Mouse (Mus musculus) adrenal gland, adult 8-10 months (tissue): ENCODE results near the gene Pitpnm2. TPM values are rescaled to one million over a fixed set of nuclear protein-coding genes. Genes with fewer than 3 reads are reported as not detected.

Experiments
- DNase-seq: peaks from one replicate; pipeline ENCODE4 v3.0.0; 2022
- total RNA-seq, 4 experiments: library from RNA; stranded (reverse); gene quantifications; 2 replicates each; pipeline ENCODE4 v1.2.4; 2022

Gene Pitpnm2
- total RNA-seq, 4 experiments from 2014 or later = 52.7 to 67.0 (median 62.5) TPM

DNA sequence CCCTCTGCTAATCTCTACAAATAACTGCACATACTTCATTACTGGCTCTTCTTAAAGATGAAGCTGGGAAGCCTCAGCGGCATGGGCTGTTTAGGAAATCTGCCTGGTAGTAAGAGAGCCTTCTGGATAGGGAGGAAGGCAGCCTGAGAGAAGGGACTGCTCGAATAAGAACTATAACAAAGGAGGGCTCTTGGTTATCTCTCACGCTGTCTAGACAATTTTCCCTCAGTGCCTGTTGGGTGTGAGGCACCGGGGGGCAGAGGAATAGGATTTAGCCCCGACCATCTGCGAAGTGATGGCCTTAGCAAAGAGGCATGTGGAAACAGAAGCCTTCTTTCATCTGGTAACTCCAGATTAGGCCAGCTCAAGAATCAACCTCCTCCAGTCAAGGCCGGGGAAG lies 2.3 kb downstream of the Pitpnm2 start:
- DNase-seq = no peak

DNA sequence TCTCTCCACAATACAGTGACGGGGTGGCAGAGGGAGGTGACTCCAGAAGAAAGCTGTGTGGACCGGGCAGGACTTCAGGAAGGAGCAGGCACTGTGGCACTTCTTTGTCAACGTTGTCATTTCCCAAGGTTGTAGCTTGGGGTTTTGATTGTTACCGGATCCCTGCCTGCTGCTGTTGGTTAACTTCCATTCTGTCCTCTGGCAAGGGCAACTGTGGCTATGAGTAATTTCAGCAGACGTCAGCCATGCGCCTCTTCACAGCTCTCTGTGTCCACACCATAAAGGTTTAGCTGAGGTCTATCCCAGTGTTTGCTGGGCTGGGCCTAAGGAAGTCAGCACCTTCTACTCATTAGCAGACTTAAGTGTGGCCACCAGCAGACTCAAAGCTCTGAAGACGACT lies 4.7 kb downstream of the Pitpnm2 start:
- DNase-seq = no peak

DNA sequence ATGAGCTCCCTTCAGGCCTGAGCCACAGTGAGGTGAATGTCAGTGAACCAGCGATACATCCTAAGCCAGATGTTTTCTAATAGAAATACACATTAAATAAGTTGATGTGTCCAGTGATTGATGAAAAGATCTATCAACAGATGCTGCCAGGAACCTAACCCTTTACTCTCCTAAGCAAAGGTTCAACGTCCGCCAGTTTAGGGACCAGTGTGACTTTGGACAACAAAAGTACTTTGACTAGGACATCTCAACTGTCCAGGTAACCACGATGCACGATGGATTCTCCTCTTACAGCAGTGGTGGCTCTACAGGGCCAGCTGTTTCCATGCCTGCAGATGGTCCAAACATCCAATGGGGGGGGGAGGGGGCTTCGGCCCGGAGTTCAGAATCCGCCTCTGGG lies 5.1 kb downstream of the Pitpnm2 start:
- DNase-seq = no peak

DNA sequence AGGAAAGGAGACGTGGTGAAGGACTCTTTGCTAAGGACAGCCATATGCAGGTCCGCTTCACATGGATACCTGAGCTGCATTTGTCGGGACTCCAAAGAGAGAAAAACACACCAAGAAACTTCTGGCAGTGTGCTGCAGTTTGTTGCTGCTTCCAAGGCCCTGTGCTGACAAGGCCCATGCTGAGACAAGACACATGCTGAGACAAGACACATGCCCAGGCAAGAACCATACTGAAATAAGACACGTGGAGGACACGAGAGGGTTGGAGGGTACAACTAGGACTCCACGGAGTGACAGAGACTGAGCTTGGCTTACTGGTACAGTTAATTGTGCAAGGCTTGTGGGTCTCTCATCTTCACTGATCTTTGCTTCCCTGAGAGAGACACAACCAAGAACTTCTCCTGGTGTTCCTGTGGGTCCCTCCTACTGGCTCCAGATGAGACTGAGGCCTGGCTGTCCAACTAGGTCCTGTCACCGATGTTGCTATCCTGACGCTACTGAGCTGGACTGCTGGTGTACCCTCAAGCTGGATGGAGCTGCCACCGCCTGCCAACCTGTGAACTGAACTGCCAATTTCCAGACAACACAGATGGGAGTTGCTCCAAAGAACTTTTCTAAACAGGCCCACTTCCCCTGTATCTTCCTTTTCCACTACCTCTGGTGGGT lies 6.2 kb downstream of the Pitpnm2 start:
- no peak for DNase-seq

DNA sequence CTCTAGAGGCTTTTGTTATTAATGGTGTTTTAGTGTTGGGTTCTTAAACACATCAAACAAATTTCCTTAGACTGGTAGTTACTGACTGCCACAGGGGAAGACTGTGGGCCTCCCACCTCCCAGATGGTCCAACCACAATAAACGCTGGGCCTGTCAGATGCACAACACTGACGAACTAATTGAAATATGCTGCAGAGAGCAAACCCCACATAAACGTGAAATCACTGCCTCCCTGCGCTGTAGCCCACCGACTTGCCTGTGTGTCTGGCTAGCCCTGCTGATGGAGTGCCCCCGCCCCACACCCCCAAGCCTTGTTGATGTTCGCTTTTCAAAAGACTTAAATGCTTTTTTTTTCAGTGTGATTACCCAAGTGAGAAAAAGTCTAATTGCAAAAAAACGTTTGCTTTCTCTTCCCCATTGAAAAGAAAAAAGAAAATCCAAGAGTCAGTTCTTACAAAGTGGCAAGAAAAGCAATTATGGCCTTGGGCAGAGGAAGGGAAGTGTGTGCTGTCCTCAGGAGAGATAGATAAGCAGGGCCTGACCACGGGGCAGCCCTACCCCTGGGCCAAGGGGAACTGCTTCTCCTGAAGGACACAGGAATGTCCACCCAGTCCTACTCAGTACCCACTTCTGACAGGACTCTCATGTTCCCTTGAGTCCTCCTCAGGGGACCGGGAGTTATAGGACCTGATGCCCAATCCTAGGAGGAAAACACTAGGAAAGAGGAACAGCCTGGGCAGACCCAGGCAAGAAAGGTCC lies 7.7 kb downstream of the Pitpnm2 start:
- no peak for DNase-seq

DNA sequence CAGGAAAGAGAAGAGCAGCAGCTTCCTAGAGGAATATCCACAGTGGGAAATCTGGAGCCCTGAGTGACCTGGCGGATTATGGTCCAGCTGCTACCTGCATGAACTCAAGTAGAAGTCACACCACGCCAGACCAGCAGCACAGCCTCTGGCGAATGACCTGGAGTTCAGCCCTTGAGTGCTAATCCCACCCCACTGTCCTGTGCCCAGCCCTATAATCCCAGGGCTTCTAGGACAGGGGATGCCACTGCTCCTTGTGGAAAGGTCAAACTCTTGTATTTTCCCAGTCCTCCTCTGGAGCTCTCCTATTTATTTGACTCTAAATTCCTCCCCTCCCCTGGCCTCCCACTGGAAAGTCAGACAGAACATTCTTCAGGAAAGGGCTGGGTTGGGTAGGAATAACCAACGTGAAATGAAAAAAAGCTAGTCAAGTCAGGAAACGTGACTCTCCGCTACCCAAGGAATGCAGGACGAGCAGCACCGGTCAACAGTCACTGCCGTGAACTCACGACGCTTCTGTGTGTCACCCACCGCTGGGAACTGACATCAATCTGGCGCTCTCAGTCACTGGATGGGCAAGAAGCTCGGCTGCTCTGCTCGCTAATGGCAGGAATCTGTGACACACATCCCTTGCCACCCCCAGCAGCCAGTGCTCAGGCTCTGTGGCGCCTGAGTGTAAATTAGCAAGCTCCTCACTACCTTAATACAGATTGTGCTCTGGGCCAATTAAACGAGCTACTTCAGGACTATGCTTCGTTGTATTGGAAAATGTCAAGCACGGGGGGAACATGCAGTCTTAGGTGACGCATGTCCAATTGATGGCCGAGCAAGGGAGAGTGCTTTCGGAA lies 8.5 kb downstream of the Pitpnm2 start:
- no peak for DNase-seq

DNA sequence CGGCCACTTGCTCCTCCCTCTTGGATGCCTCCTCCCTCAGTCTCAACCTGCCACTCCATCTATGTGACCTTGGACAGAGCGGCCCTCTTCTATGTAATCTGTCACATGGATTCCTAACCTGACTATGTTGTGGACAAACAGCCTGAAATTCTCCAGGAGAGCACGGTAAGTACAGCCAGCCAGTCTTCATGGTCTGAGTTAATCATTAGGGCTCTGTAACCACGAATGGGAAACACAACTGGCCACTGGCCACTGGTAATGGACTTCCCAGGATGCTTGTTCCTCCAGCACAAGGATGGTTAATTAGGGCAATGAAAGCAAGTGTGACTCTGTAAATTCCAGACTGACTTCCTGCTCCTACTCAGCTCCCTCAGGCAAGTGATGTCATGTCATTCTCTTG lies 13.4 kb downstream of the Pitpnm2 start:
- DNase-seq = no peak

DNA sequence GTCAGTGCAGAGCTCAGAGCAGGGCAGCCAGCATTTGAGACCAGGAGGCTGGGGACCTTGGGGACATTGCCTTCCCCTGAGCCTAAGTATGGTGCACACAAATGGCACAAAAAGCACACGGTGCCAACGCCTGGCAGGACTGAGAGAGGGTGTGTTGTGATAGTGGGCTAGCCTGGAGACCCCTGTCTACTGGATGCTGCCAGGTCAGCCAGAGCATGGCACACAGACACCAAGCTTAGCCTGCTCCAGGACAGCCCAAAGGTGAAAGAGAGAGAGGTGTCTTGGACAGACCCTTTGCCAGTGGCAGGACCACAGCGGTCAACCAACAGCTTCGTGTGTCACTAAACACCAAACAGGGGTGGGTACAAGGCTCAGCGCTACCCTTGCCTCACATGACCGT lies 14.8 kb downstream of the Pitpnm2 start:
- no peak for DNase-seq

DNA sequence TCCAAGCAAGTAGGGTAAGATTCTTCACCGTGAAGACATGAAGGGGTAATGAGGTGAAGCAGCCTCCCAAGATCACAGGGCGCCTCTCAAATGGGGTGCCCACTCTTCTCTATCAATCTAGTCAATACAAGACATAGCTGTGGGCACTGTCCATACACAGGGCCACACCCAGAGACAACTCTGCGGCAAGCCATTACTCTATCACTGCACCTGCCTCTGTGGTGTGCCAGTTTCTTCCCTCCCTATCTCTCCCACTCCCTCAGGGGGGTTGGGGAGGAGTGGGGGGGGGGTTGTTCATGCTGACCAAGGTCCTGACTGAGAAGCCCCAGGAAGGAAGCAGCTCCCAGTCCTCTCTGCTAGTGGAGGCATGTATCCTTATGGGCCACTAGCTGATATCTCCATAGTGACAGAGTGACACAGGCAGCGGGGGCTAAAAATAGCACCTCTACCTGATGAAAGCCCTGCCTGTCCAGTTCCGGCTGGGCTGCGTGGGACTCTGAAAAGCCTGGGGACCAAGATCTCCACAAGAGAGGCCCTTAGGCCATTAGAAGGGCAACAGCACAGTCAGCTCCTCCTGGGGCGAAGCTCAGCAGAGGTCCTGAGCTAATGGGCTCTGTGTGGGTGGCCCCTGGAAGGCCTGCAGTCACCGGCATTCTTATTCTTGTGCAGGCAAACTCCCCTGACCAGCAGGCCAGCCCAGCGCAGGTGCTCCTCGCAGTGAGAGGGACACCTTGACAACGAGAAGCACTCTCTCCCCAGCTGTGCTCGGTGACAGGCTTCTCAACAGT lies 15.5 kb downstream of the Pitpnm2 start:
- DNase-seq = no peak

DNA sequence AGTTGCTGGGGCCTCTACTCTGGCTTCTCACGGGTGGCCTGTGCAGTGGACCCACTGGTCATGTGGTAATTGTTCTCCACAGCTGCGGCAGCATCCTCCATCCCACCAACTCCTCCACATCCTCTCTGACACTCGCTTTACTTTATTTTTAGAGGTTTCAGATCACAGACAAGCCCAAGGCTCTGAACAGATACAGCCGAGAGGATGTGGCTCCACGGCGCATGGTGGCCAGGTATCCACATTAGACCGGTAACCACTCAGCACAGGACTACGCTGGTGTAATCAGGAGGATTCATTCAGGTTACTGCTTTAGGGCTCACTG lies 16.5 kb downstream of the Pitpnm2 start:
- DNase-seq = no peak

DNA sequence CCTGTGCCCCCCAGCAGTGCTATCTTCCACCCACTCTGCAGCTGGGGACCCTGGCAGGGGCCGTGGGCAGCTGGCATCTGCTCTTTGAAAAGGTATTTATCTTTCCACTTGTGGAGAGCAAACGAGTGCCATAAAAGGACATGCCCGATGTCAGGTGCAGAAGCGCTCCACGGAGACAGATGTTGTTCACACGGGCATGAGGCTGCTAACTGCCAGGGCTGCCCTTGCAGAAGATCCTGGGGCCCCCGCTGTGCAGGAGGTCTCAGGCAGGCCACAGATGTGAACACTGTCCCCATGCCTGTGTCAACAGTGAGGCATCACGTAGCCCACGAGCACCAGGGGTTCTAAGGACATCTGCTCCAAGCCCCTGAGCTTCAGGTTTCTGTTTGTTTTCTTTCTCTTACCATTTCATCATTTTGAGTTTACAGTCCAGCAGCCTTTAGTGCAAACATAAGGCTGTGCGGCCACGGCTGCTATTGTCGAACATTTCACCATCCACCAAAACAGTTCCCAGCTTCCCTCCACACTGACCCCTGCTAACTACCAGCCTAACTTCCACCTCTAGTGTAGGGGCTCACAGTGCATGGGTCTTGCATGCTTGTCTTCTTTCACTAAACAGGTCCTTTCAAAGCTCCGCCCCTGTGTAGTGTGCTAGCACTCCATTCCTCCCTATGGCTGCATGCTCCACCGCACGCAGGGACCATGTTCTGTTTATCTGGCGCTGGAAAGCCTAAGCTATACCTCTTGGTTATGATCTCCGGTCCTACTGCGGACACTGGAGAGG lies 17.0 kb downstream of the Pitpnm2 start:
- no peak for DNase-seq

DNA sequence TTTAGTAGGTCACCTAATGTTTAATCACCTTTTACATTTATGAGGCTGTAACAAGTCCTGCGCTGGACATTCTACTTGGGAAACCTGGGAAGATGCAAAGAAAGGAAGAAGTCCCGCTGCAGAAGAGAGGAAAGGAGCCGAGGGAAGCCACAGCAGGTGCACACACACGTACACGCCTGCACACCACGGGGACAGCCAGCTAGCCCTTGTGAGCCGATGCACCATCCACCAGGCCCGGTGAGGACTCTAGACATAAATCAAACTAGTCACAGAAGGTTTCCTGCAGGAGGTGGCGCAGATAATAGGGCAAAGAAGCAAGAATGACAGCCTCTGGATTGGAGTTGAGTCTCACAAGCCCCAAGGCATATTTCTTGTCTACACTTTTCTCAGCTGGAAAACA lies 19.1 kb downstream of the Pitpnm2 start:
- DNase-seq = no peak

DNA sequence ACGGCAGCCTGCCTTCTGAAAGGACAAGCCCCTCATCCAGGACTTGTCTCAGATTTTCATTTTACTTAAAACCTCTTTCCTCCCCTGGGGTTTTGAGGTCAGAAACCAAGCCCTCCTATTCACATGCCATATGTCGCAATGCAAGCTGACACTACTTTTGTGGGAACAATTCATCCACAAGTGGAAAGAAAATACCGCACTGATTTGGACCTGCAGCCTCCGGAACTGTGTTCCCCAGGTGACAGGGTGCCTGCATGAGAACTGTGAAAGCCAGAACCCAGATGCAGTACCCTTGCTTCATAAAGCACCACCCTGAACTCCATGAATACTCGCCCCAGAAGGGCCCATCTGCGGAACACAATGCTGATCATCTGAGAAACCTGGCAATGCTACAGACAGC lies 22.4 kb downstream of the Pitpnm2 start:
- DNase-seq = no peak

DNA sequence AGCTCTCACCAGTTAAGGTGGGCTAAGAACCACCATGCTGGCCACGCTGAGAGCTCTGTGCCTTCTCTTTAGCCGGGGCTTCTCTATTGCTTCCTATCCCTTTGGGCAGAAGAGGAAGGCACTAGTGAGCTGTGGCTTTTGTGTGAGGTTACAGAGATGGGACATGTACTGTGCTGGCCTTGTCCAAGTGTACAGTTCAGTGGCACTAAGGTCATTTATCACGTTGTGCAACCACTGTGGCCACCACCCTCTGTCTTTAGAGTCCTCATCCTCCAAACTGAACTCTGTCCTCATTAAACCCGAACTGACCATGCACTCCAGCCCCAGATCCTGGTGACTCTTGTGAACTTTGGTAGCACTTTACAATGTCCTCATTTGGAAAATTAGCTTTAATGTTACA lies 23.1 kb downstream of the Pitpnm2 start:
- DNase-seq = peak; percentile 80

DNA sequence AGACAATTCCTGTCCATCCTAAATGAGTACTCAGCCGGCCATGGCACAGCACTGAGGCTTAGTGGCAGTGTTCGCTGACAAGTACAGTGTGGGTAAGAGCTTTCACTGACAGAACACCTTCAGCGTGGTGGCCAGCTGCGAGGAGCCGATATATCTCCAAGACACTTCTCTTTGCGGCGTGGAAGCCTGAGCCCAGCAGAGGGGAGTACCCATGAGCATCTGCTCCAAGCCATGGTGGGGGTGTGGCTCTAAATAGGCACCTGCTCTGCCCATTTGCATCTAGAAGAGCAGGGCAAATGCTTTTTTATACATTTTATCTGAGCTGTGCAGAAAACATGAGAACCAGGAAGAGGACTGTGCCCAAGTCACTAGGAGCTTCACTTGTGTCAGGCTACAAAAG lies 23.7 kb downstream of the Pitpnm2 start:
- no peak for DNase-seq

DNA sequence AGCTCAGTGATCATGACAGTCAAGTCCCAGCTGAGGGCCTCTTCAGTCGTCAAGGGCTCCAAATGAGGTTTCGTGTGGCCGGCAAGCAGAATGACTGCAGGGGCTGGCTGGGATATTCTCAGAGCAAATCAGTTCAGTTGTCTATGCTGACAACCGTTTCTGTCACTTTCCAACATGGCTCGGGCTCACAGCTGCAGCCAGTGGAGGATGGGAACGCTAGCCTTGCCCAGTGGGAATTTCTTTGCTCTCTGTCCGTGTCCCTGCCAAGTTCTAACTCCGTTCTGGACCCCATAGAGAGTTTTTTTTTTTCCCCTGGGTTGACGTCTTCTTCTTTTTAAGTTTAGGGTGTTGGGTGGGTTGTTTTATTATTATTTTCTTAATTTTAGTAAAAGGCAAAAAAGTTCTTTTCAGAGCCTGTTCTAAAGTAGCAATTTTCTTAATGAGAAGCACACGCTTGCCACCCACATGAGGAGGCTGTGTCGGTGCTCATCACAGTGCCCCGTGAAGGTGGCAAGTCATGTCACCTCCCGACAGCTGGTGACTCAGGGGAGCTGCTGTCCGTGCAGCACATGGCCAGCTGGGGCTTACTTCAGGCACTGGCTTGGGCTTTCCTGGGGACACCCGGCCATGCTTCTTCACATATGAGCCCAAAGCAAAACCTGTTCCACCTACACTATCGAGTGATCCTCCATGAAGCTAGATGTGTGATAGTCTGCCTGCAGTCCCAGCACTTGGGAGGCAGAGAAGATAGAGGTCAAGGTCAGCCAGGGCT lies 25.1 kb downstream of the Pitpnm2 start:
- DNase-seq = no peak

DNA sequence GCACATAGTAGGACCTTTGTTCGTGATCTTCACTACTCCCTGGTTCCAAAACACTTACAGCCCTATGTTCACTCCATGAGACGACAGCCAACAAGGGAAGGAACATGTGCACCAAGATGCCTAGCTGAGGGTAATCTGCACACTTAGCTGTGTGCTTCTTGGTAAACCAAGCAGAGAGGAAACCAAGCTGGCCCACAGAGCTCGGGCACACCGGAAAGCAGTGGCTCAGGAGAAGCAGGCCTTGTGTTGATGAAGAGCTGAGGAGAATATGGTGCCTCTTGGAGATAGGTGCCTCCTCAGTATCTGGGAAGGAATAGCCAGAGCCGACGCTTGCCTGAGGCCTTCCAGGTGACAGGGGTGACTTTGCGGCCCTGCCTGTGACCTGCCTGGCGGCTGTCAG lies 26.0 kb downstream of the Pitpnm2 start:
- DNase-seq = no peak

DNA sequence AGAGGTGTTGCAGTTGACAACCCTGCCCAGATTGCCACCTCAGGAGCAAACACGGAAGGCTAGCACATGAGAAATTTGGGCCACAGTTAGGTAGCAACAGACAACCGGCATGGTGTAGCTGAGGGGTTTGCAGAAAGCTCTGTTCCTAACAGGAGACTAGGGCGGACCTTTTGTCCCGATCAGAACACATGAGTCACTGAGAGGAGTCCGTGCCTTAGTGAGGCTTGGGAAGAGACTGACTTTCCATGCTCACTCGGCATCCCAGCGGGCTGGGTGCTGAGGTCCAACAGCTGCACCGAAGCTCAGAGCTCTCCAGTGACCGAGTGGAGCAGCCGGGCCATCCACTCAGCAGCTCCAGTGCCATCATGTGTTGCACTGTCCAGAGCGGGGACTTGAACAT lies 26.9 kb downstream of the Pitpnm2 start:
- no peak for DNase-seq

DNA sequence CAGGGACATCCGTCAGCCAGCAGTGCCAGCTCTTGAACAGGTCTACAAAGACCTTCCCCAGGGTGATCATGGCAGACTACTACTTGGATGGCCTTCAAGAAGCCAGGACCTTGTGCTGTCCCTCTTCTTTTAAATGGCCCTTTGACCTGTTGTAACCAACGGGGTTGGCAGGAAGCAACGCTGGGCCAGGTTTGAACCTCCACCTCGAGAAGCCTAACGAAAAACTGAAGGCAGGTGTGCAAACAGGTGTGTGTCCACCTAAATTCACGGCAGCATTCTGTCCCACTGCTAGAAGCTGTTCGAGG lies 27.9 kb downstream of the Pitpnm2 start:
- no peak for DNase-seq

DNA sequence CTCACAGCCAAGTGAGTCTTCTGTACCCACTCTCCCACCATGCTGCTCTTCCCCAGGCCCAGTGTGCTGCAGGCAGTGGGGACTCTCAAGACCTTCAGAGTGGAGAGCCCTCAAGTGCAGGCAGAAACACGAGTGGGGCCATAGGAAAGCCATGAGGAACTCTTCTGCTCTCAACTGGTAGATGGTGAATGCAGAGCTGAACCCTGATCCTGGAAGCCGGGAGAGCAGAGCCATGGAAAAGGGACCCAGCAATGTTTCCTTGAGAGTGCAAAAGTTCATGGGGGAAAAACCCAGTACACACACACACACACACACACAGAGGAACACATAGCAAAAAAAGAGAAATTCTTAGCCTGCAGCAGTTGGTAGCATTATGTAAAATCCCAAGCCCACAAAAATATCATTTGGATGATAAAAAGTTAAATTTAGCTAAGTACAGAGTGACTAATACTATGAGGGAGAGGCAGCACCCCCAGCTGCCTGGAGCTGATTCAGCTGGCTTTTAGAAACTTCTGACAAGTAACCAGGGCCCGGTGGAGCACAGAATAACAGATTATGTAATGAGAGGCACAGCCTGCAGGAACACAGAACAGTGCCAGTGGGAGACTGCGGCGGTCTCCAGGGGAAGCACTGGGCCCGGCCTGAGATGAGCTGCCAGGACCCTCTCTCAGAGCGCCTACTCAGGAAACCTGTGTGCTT lies 28.4 kb downstream of the Pitpnm2 start:
- DNase-seq = peak; percentile 90

DNA sequence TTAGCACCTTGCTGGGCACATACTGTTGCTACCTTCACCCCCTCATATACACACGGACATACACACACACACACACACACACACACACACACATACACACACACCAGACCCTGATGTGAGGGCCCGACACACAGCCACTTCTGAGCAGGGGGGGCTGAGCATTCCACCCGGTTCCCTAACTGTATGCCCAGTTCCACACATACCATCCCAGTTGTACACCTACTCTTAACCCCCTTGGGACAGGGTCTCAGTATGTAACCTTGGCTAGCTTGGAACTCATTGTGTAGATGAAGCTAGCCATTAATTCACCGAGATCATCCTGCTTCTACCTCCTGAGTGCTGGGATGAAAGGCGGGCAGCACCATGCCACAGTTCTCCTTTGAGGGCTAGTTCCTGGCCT lies 29.0 kb downstream of the Pitpnm2 start:
- DNase-seq = no peak
